Mouse (Mus musculus) cerebellum, adult 8-10 months (tissue): ENCODE data around the gene Gm42906.

Experiments used
- DNase-seq: peaks from one replicate; pipeline ENCODE4 v3.0.0; 2022

Gm42906 gene

GRCm38 (mm10) chr5:151059352-151059751 lies 368.6 kb downstream of the Gm42906 start:
- no peak for DNase-seq

- no peak for DNase-seq
Observed at GRCm38 (mm10) chr5:151057716-151058115, 370.2 kb downstream of the Gm42906 start.

- DNase-seq: no peak
Observed at GRCm38 (mm10) chr5:151056920-151057294, 371.1 kb downstream of the Gm42906 start.

- no peak for DNase-seq
Observed at GRCm38 (mm10) chr5:151056255-151056919, 371.6 kb downstream of the Gm42906 start.

- no peak for DNase-seq
Observed at GRCm38 (mm10) chr5:151055426-151056090, 372.4 kb downstream of the Gm42906 start.

GRCm38 (mm10) chr5:151054743-151055114 lies 373.2 kb downstream of the Gm42906 start:
- DNase-seq: no peak

- DNase-seq: no peak
Observed at GRCm38 (mm10) chr5:151054100-151054742, 373.7 kb downstream of the Gm42906 start.

GRCm38 (mm10) chr5:151053190-151053589 lies 374.8 kb downstream of the Gm42906 start:
- no peak for DNase-seq

- DNase-seq: no peak
Observed at GRCm38 (mm10) chr5:151052331-151052730, 375.6 kb downstream of the Gm42906 start.

- DNase-seq: no peak
Observed at GRCm38 (mm10) chr5:151047488-151047887, 380.5 kb downstream of the Gm42906 start.

- DNase-seq: no peak
Observed at GRCm38 (mm10) chr5:151046917-151047316, 381.0 kb downstream of the Gm42906 start.

- no peak for DNase-seq
Observed at GRCm38 (mm10) chr5:151046131-151046530, 381.8 kb downstream of the Gm42906 start.

GRCm38 (mm10) chr5:151042911-151043310 lies 385.1 kb downstream of the Gm42906 start:
- no peak for DNase-seq

- DNase-seq: no peak
Observed at GRCm38 (mm10) chr5:151037871-151038270, 390.1 kb downstream of the Gm42906 start.

- DNase-seq: no peak
Observed at GRCm38 (mm10) chr5:151034715-151035512, 393.0 kb downstream of the Gm42906 start.

- DNase-seq: no peak
Observed at GRCm38 (mm10) chr5:151028906-151029305, 399.1 kb downstream of the Gm42906 start.

- DNase-seq: peak; percentile 8
Observed at GRCm38 (mm10) chr5:151027171-151027570, 400.8 kb downstream of the Gm42906 start.

- DNase-seq: no peak
Observed at GRCm38 (mm10) chr5:151026069-151026468, 401.9 kb downstream of the Gm42906 start.

- no peak for DNase-seq
Observed at GRCm38 (mm10) chr5:151024483-151024882, 403.5 kb downstream of the Gm42906 start.

GRCm38 (mm10) chr5:151023461-151023860 lies 404.5 kb downstream of the Gm42906 start:
- peak; percentile 62 for DNase-seq

GRCm38 (mm10) chr5:151022939-151023338 lies 405.0 kb downstream of the Gm42906 start:
- no peak for DNase-seq

GRCm38 (mm10) chr5:151022026-151022425 lies 405.9 kb downstream of the Gm42906 start:
- DNase-seq: no peak

GRCm38 (mm10) chr5:151020831-151021230 lies 407.1 kb downstream of the Gm42906 start:
- DNase-seq: no peak
